Mouse (Mus musculus): ENCODE data around the gene Abcc6. TPM values are rescaled to one million over a fixed set of nuclear protein-coding genes. Genes with fewer than 3 reads are reported as not detected.
"Not testable (repeated sequence)": the region's sequence is repeated elsewhere in the genome, so short reads cannot be mapped to it uniquely, and the experiment has no call there.

Gene Abcc6
- polyA plus RNA-seq, 1 experiment from 2014 or later = not detected

- Histone ChIP-seq H3K9ac (ENCODE audit: low read length) (no peak overlapping the region), H3K4me1 (ENCODE audit: control insufficient read depth in 2 of 2, insufficient read depth in 2 of 2, low read length in 2 of 2) (no peaks in the 10 kb centered on the region), H3K9me3 (ENCODE audit: control insufficient read depth, low read length) (no peaks in the 10 kb centered on the region), H3K36me3 (ENCODE audit: control insufficient read depth, insufficient read depth, low read length) (no peaks in the 10 kb centered on the region), H3K4me2 (ENCODE audit: low read length) (no peak overlapping the region), H3K27me3 (ENCODE audit: control insufficient read depth, insufficient read depth, low read length) (0 out of 2 replicates have a peak, but pooled peaks cover 5% of the 10 kb centered on the region), H3K27ac (replicated peaks in 1 of 2; ENCODE audit: control insufficient read depth in 1 of 2, insufficient read depth in 1 of 2, low read depth in 2 of 2, low read length in 2 of 2) (no peak overlapping the region), H3K4me3 (ENCODE audit: control insufficient read depth in 1 of 2, insufficient read depth in 1 of 2, low read depth in 1 of 2, low read length in 2 of 2) (no peak overlapping the region)
- WGBS = 77% methylated on average over 11 of the region's 11 CpGs
- ATAC-seq (ENCODE audit: insufficient number of reproducible peaks, insufficient read depth, low FRiP score, low read depth) = no peak
These were observed 58.0 kb downstream of the Abcc6 start for GRCm38 (mm10) chr7:45971831-45972723.

GRCm38 (mm10) chr7:45956611-45957010, 73.5 kb downstream of the Abcc6 start:
- Histone ChIP-seq H3K36me3 (ENCODE audit: control insufficient read depth, insufficient read depth, low read length) (no peaks in the 10 kb centered on the region), H3K27me3 (ENCODE audit: control insufficient read depth, insufficient read depth, low read length) (no peaks in the 10 kb centered on the region), H3K27ac (replicated peaks in 1 of 2; ENCODE audit: control insufficient read depth in 1 of 2, insufficient read depth in 1 of 2, low read depth in 2 of 2, low read length in 2 of 2) (no peak overlapping the region), H3K4me1 (ENCODE audit: control insufficient read depth in 2 of 2, insufficient read depth in 2 of 2, low read length in 2 of 2) (no peaks in the 10 kb centered on the region), H3K4me3 (ENCODE audit: control insufficient read depth in 1 of 2, insufficient read depth in 1 of 2, low read depth in 1 of 2, low read length in 2 of 2) (no peak overlapping the region), H3K4me2 (ENCODE audit: low read length) (no peak overlapping the region), H3K9me3 (ENCODE audit: control insufficient read depth, low read length) (no peaks in the 10 kb centered on the region), H3K9ac (ENCODE audit: low read length) (no peak overlapping the region)
- 49% methylated on average over 4 of the region's 4 CpGs for WGBS
- ATAC-seq (ENCODE audit: insufficient number of reproducible peaks, insufficient read depth, low FRiP score, low read depth) = no peak

GRCm38 (mm10) chr7:45949061-45949460, 81.0 kb downstream of the Abcc6 start:
- WGBS = 66% methylated on average over 4 of the region's 4 CpGs
- H3K27ac ChIP-seq (replicated peaks in 1 of 2; ENCODE audit: control insufficient read depth in 1 of 2, insufficient read depth in 1 of 2, low read depth in 2 of 2, low read length in 2 of 2) = no peak overlapping the region
- no peak for ATAC-seq (ENCODE audit: insufficient number of reproducible peaks, insufficient read depth, low FRiP score, low read depth)
- H3K4me3 ChIP-seq (ENCODE audit: control insufficient read depth in 1 of 2, insufficient read depth in 1 of 2, low read depth in 1 of 2, low read length in 2 of 2) = no peak overlapping the region
- H3K36me3 ChIP-seq (ENCODE audit: control insufficient read depth, insufficient read depth, low read length) = no peaks in the 10 kb centered on the region
- H3K9me3 ChIP-seq (ENCODE audit: control insufficient read depth, low read length) = no peaks in the 10 kb centered on the region
- no peak overlapping the region for H3K9ac ChIP-seq (ENCODE audit: low read length)
- H3K4me2 ChIP-seq (ENCODE audit: low read length) = no peak overlapping the region
- H3K27me3 ChIP-seq (ENCODE audit: control insufficient read depth, insufficient read depth, low read length) = no peaks in the 10 kb centered on the region
- H3K4me1 ChIP-seq (ENCODE audit: control insufficient read depth in 2 of 2, insufficient read depth in 2 of 2, low read length in 2 of 2) = no peaks in the 10 kb centered on the region

- ATAC-seq (ENCODE audit: insufficient number of reproducible peaks, insufficient read depth, low FRiP score, low read depth) = not testable (repeated sequence)
These were observed 86.8 kb downstream of the Abcc6 start for GRCm38 (mm10) chr7:45943280-45943679.

GRCm38 (mm10) chr7:45941986-45942385, 88.1 kb downstream of the Abcc6 start:
- no peak overlapping the region for H3K9ac ChIP-seq (ENCODE audit: low read length)
- 0 out of 4 replicates have a peak, but pooled peaks cover 0 to 4% of the 10 kb centered on the region in 2 experiments for H3K4me1 ChIP-seq (ENCODE audit: control insufficient read depth in 2 of 2, insufficient read depth in 2 of 2, low read length in 2 of 2)
- ATAC-seq (ENCODE audit: insufficient number of reproducible peaks, insufficient read depth, low FRiP score, low read depth) = no peak
- no peaks in the 10 kb centered on the region for H3K36me3 ChIP-seq (ENCODE audit: control insufficient read depth, insufficient read depth, low read length)
- H3K27me3 ChIP-seq (ENCODE audit: control insufficient read depth, insufficient read depth, low read length) = no peaks in the 10 kb centered on the region
- no peaks in the 10 kb centered on the region for H3K9me3 ChIP-seq (ENCODE audit: control insufficient read depth, low read length)
- H3K4me2 ChIP-seq (ENCODE audit: low read length) = no peak overlapping the region
- H3K4me3 ChIP-seq (ENCODE audit: control insufficient read depth in 1 of 2, insufficient read depth in 1 of 2, low read depth in 1 of 2, low read length in 2 of 2) = no peak overlapping the region
- 71% methylated on average over 9 of the region's 9 CpGs for WGBS
- no peak overlapping the region for H3K27ac ChIP-seq (replicated peaks in 1 of 2; ENCODE audit: control insufficient read depth in 1 of 2, insufficient read depth in 1 of 2, low read depth in 2 of 2, low read length in 2 of 2)

More at GRCm38 (mm10) chr7:45943280-45943679, 86.8 kb downstream of the Abcc6 start:
- not testable (repeated sequence) for H3K9ac ChIP-seq (ENCODE audit: low read length); H3K9me3 ChIP-seq (ENCODE audit: control insufficient read depth, low read length); H3K4me2 ChIP-seq (ENCODE audit: low read length); H3K27me3 ChIP-seq (ENCODE audit: control insufficient read depth, insufficient read depth, low read length); H3K36me3 ChIP-seq (ENCODE audit: control insufficient read depth, insufficient read depth, low read length); H3K4me3 ChIP-seq (ENCODE audit: control insufficient read depth in 1 of 2, insufficient read depth in 1 of 2, low read depth in 1 of 2, low read length in 2 of 2); H3K27ac ChIP-seq (replicated peaks in 1 of 2; ENCODE audit: control insufficient read depth in 1 of 2, insufficient read depth in 1 of 2, low read depth in 2 of 2, low read length in 2 of 2); H3K4me1 ChIP-seq (ENCODE audit: control insufficient read depth in 2 of 2, insufficient read depth in 2 of 2, low read length in 2 of 2)
- 56% methylated on average over 1 of the region's 1 CpGs for WGBS

- Histone ChIP-seq H3K27me3 (ENCODE audit: control insufficient read depth, insufficient read depth, low read length) (no peaks in the 10 kb centered on the region), H3K36me3 (ENCODE audit: control insufficient read depth, insufficient read depth, low read length) (no peaks in the 10 kb centered on the region), H3K27ac (replicated peaks in 1 of 2; ENCODE audit: control insufficient read depth in 1 of 2, insufficient read depth in 1 of 2, low read depth in 2 of 2, low read length in 2 of 2) (no peak overlapping the region), H3K9me3 (ENCODE audit: control insufficient read depth, low read length) (no peaks in the 10 kb centered on the region), H3K4me2 (ENCODE audit: low read length) (no peak overlapping the region), H3K4me1 (ENCODE audit: control insufficient read depth in 2 of 2, insufficient read depth in 2 of 2, low read length in 2 of 2) (0 out of 4 replicates have a peak, but pooled peaks cover 0 to 4% of the 10 kb centered on the region in 2 experiments), H3K4me3 (ENCODE audit: control insufficient read depth in 1 of 2, insufficient read depth in 1 of 2, low read depth in 1 of 2, low read length in 2 of 2) (no peak overlapping the region), H3K9ac (ENCODE audit: low read length) (no peak overlapping the region)
- 40% methylated on average over 2 of the region's 2 CpGs for WGBS
- ATAC-seq (ENCODE audit: insufficient number of reproducible peaks, insufficient read depth, low FRiP score, low read depth) = no peak
These were observed 90.3 kb downstream of the Abcc6 start for GRCm38 (mm10) chr7:45939836-45940235.

- H3K9ac ChIP-seq (ENCODE audit: low read length) = no peak overlapping the region
- WGBS = 26% methylated on average over 7 of the region's 7 CpGs
These were observed 95.0 kb downstream of the Abcc6 start for GRCm38 (mm10) chr7:45935114-45935513.

More at GRCm38 (mm10) chr7:45935114-45935513, 95.0 kb downstream of the Abcc6 start:
- Histone ChIP-seq H3K4me2 (ENCODE audit: low read length) (no peak overlapping the region), H3K9me3 (ENCODE audit: control insufficient read depth, low read length) (peaks cover 13% of the 10 kb centered on the region; the same call in 1 of the 2 replicates), H3K4me3 (ENCODE audit: control insufficient read depth in 1 of 2, insufficient read depth in 1 of 2, low read depth in 1 of 2, low read length in 2 of 2) (no peak overlapping the region), H3K4me1 (ENCODE audit: control insufficient read depth in 2 of 2, insufficient read depth in 2 of 2, low read length in 2 of 2) (0 out of 4 replicates have a peak, but pooled peaks cover 0 to 4% of the 10 kb centered on the region in 2 experiments), H3K27ac (replicated peaks in 1 of 2; ENCODE audit: control insufficient read depth in 1 of 2, insufficient read depth in 1 of 2, low read depth in 2 of 2, low read length in 2 of 2) (no peak overlapping the region), H3K27me3 (ENCODE audit: control insufficient read depth, insufficient read depth, low read length) (no peaks in the 10 kb centered on the region), H3K36me3 (ENCODE audit: control insufficient read depth, insufficient read depth, low read length) (no peaks in the 10 kb centered on the region)
- no peak for ATAC-seq (ENCODE audit: insufficient number of reproducible peaks, insufficient read depth, low FRiP score, low read depth)

Measured in heart, embryonic 14.5 days (tissue).